Mouse (Mus musculus): Measurements from ENCODE around the gene Gmppb.
A peak's percentile ranks its signal among the peaks of the same experiment; 100 is the strongest.
"Not testable (repeated sequence)": the region's sequence is repeated elsewhere in the genome, so short reads cannot be mapped to it uniquely, and the experiment has no call there.

Gene Gmppb

DNA sequence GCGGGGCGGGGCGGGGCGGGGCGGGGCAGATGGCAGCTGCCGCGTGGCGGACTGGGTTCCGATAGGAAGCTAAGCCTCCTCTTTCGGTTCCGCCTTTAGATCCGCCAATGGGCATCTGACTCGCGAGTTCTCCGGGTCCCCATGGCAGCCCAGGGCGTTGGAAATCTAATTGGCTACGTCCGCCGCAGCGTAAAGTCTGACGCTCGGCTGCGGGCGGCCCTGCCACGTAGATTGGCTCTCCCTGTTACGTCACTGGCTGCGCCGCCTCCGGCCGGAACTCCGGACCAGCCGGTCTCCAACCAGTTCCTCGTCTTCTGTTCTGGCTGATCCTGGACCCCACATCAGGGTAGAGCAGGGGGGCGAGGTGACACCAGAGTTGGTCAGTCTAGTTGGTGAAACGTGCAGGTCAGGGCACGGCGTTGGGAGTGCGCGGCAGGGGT, at the start of gene Gmppb:
Gene Gmppb (plus strand): TSS at position 227 of the 440 bp plus-strand sequence.
- DNase-seq, result peak; percentile 96 to 98

DNA sequence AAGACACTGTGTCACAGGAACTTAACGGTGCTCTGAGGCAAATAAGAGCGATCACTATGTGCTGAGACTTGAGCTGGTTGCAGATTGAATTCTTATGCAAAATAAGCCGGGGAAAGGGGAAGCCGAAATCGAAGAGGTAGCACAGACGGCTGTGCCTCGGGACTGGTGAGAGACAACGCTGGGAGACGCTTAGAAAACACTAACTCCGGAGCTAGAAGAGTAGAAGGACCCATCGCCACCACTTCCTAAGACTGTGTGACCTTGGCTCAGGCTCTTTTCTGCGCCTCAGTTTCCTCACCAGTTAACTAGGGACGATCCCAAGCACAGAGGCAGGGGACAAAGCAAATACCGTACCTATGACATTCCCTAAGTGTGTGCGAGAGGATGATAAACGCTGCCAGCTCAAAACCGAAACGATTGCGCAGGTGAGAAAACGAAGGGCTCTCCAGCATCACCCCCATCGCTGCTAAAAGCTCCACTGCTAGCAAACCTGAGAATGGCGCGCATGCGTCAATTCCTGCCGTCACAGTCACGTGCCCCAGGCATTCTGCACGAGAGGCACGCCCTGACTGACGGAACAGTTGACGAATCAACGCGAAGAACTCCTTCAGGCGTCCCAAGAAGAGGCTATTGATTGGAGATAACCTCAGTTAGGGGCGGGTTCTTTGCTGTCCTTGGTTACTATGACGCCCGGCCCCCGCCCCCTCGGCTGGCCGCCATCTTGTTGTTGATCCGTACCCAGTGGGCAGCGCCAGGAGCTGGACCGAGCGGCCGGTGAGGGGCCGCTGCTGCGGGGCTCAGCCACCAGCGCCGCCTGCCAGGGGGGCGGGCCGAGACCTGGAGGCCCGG, 46.9 kb upstream of the Gmppb start, which contains the start of gene Ip6k1:
Gene Ip6k1 (plus strand): TSS at position 580 of the 849 bp plus-strand sequence.
- DNase-seq, result peak; percentile 100

DNA sequence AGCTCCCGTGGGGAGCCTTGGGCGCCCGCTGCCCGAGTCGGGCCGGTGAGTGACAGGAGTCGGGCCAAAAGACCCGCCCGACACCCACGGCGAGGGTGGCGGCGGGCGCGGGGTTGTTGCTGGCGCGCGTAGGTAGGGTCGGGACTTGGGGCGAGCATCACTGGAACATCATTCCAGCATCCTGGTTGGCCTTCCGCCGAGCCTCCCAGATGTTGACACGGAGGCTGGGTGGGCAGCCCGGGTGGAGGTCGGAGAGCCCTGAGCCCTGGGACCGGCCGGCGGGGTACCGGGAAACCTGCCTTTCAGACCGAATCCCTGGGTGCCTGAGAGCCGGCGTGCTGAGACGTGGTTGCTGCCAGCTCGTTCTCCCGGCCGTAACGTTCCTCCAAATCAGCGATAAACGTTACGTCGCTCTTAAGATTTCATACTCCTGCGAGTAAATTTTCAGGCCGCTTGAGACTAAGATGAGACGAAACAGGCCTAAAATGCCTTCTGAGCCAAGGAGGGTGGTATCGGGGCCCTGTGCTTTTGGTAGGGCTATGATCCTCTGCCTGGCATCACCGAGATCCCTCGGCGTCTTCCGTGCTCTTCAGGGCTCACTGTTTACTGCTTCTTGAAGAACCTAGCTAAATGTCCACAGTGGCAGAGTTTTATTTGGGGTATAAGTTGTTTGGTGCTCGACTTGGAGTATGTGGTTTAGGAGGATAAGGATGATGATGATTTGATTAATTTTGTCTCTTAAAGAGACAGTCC, 46.1 kb upstream of the Gmppb start:
- DNase-seq, result no peak

DNA sequence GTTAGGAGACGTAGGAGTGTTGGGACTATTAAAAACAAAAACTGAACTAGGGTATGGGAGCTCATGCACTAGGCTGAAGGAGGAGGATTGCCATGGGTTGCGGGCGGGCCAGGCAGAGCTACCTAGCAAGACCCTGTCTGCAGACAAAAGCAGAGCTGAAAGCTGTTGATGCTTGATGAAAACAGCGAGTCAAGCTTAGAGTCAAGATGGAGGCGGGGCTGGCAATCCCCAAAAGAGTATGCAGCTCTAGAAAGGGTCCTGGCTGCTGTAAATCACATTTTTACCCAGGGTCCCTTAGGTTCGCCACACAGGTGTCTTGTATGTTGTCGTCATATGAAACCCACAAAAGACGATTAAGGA, 45.5 kb upstream of the Gmppb start:
- DNase-seq, result peak; percentile 20 to 41

DNA sequence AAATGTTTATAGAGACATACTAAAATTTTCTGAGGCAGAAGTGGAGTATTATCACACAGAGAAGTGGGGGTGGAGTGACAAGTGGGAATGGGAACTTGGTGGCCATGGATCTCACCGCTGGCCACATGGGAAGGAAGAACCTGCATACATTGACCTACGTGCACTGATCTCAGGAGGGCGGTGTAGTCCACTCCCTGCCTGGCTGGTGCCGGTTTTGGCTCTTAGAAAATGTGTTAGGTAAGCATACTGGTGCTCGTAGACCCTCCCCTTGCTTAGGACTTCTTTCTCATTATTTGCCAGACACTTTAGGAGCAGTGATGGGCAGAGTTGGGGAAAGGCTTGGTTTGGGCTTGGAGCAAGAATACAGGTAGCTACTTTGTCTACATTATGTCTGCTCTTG, 41.0 kb upstream of the Gmppb start:
- no peak for DNase-seq

DNA sequence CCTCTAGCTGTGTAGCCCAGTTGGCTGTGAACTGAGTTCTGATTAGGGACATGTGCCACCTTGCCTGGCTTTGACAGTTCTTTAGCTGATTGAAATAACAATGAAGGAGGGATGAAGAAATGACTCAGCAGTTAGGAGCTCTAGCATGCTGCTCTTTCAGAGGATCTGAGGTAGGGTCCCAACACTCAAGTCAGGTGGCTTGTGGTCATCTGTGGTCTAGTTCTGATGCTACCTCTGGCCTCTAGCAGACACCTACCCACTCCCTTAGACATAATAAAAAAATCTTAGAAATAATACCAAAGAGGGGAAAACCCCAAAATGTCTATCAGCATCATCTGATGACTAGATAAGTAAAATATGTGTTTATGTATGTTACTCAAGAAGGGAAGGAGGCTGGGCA, 38.7 kb upstream of the Gmppb start:
- DNase-seq, result no peak

DNA sequence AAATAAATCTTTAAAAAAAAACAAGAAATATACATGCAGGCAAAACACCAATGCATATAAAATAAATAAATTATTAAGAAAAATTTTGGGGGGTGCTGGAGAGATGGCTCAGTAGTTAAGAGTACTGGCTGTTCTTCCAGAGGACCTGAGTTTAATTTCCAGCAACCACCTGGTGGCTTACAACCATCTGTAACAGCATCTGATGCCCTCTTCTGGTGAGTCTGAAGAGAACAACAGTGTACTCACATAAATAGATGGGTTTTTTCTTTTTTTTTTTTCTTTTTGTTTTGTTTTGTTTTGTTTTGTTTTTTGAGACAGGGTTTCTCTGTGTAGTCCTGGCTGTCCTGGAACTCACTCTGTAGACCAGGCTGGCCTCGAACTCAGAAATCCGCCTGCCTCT, 35.5 kb upstream of the Gmppb start:
- DNase-seq, result not testable (repeated sequence)

DNA sequence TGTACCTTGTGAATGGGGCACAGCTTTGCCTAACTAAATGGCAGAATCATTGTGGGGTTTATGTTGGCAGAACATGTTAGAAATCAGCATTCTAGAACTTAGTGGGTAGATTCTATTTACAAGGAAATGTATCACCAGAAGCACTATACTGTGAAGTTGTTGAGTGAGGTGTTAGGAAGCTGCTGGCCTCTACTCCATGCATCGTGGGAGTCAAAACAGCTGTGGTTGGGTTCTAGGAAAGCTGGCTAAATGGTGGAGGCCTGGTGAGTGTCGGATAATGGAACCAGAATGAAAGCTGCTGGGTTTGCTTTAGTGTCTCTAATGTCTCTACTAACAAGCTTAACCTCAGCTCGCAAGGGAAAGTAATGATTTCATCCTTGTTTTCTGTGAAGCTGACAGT, 31.9 kb upstream of the Gmppb start:
- DNase-seq, result no peak

DNA sequence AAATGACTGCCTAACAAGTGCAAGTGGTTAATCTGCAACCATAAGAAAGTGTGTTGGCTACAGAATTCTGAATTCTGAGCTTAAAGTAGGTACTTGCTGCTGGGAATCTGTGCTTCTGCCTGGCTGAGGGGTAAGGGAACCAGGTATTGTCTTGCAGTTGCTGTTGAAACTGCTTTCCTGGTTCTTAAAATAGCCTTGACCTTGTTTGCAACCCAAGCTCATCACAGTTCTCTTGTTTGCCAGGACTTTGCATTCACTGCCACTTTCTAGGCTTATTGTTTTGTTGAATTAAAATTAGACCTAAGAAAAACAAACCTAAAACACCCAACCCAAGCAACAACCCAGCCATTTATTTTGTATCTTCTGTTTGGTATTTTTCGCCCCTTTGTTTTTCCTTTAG, 28.3 kb upstream of the Gmppb start:
- no peak for DNase-seq

DNA sequence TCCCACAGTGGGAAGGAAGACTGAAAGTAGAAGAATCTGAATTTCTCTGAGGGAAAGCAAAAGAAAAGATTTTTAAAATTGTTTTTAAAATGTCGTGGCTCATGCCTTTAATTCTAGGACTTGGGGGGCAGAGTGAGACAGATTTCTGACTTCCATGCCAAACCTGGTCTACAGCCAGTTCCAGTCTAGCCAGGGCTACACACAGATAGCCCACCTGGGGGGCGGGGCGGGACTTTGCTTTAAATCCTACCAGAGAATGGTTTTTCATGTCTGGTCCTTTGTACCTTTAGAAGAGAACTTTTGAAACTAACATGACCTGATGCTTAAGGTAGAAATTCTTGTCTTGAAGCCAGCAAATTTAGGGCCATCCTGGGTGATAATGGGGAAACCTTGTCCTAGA, 25.8 kb upstream of the Gmppb start:
- no peak for DNase-seq

DNA sequence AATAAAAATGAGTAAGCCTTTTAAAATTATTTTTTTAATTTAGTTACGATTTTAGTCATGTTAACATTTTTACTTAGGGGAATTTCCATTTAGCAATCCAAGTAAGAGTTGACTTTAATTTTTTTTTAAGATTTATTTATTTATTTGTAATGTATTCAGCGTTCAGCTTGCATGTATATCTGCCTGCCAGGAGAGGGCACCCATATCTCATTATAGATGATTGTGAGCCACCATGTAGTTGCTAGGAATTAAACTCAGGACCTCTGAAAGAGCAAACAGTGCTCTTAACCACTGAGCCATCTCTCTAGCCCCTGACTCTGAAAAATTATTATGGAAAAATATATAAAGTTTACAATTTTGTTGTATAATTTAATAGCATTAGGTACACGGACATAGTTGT, 22.5 kb upstream of the Gmppb start:
- DNase-seq, result no peak

DNA sequence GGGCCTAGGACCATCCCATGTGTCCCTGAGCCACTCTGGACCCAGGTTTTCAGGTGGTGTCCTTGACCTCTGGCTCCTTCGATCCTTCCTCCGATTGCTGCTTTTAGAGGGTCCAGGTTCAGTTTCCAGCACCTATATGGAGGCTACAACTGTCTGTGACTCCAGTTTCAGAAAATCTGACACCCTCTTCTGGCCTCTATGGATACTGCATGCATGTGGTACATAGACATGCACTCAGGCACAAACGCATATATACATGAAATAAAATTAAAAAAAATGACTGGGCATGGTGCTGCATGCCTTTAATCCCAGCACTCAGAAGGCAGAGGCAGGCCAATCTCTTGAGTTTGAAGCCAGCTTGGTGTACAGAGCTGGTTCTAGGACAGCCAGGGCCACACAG, 21.2 kb upstream of the Gmppb start:
- DNase-seq, result no peak

DNA sequence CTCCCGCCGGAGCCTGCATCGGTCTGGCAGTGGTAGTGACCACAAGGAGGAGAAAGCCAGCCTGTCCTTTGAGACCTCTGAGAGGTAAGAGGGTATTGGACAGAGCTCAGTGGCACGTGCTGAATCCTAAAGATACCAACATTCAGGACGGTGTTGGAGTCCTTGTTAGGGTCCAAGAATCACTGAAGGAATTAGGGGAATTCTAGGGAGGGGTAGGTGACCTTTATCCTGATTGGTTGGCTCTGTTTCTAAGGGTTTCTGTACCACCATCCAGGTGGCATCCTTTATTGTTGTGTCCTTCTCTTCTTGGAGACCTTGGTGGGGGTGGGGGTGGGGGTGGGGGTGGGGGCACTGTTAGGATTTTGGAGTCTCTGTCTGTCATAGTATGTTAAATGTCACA, 16.9 kb upstream of the Gmppb start:
- no peak for DNase-seq

DNA sequence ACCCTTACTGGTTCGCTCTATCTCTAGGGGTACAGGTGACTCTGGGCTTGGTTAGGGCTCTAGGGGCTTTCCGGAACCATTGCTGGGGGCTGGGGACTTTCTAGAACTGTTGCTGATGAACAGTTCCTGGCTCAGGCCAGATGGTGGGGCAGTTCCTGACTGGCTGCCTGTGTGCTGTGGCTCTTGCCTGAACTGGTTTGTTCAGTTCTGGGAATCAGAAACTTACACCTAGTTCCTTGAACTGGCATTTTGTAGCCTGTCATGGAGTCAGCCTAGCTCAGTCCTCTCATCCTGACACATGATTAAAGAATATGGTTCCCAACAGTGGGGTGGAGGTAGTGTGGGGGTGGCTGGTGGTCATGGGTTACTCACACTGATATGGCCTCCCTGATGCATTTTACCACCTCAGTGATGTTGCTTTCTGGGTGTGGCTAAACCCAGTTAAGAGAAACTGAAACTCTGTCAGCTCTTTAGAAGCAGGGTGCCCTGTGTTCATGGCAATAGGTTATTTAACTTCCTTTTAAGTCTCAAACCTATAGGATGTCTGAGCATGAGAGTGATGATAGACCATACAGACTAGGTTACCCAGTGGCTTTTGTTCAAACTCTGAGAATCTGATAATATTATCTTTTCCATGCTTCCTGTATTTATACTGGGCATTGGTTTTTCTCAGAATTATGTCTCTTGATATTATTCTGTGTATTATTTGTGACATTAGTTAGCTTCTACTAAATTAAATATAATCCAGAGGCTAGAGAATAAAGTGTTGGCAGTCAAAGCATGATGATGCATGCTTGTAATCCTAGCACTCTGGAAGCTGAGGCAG, 13.5 kb upstream of the Gmppb start:
- no peak for DNase-seq

DNA sequence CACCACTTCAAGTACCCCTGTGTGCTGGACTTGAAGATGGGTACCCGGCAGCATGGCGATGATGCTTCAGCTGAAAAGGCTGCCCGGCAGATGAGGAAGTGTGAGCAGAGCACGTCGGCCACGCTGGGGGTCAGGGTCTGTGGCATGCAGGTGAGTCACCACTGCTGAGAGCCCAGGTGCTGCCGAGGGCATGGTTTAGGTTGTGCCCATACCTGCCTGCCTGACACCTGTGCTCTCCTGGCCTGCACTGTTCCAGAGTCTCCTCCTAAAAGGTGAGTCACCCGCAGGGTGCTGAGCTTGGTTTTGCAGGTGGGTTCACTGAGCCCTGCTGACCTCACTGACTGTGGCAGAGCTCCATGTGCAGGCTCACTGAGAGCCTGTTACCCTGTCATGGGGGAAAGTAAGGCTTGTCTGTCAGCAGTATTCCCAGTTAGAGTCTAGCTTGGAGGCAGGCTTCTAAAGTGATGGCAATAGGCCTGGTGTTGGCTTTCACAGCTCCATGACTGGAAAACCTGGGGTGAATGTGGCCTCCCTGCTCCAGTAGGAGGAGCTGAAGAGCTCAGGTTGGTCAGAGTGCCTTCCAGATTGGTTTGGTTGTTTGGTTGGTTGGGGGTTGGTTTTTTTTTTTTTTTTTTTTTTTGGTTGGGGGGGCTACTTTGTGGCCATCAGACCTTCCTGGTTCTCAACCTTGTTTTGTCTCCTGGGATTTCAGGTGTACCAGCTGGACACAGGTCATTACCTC, 4.1 kb upstream of the Gmppb start:
- no peak for DNase-seq

DNA sequence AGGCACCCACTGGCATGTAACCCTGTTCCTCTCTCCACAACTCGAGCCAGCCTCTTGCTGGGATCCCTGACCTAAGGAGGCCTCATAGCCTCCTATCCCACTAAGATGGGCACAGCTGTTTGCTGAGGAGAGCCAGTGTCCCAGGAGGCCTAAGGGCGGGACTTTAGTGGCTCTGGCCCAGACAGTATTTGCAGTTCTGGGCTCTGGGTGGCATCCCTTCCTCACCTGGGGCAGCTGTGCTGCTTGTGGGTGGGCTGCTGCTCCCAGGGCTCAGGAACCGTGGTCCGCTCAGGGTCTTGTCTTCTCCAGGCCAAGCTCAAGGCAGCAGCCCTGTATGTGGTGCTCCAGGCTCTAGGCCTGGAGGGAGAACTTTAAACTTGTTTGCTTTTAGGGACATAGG, 2.5 kb upstream of the Gmppb start:
- DNase-seq, result no peak

DNA sequence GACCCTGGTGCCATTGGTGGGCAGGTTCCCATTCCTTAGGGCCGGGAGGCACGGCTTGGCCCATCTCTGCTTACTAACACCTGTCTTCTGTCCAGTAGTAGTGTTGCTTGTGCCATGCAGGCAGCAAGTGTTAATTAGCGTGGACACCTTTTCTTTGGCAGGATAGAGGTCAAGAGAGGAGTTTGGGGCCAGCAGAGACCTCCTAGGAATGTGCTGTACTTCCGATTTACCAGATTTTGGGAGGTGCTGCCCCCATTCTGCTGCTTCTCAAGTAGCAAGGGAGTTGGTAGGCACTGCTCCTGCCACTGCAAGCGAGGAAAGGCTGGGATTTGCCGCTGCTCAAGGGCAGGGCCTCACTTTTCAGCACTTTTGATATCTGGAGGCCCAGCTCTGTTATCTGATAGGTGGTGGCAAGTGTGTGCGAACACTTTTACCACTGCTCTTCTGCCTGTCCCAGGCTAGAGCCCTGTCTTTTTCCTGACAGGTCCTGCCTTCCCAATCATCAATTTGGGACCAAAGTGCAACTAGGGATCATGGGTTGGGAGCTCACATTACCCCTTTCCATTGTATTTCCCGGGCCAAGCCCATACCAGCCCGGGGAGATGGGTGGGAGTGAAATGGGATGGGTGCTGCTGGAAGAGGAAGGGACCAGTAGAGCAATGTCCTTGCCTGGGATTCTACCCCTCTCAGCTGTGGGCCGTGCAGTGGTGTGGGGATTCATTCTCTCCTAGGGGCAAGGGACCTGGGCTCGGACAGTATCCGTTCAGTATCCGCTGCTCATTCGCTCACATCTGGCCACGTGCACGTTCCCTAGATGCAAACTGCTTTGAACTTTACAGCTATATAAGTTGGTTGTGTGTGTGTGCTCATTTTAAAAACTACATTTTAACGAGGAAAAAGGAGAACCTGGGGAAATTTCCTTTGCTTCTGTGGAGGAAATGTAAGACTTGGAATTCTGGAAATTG, 1.2 kb upstream of the Gmppb start:
- DNase-seq, result no peak

DNA sequence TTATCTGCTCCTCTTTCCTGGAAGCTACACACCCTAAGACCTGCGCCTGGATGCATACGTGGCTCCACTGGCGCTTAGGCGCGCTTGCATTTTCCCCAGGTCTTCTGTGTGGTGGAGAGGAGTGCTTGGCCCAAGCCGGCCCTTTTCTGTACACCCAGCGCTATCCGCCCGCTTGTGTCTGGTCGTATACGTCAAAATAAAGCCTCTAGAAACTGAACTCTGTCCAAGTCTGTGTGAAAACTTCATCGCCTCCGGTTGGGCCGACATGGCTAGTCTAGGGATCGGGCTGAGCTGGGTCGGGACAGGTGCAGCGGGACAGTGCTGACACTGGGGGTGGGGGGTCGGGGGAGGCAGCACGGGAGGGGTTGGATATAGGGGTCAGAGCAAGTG, 481 bp upstream of the Gmppb start:
- no peak for DNase-seq

DNA sequence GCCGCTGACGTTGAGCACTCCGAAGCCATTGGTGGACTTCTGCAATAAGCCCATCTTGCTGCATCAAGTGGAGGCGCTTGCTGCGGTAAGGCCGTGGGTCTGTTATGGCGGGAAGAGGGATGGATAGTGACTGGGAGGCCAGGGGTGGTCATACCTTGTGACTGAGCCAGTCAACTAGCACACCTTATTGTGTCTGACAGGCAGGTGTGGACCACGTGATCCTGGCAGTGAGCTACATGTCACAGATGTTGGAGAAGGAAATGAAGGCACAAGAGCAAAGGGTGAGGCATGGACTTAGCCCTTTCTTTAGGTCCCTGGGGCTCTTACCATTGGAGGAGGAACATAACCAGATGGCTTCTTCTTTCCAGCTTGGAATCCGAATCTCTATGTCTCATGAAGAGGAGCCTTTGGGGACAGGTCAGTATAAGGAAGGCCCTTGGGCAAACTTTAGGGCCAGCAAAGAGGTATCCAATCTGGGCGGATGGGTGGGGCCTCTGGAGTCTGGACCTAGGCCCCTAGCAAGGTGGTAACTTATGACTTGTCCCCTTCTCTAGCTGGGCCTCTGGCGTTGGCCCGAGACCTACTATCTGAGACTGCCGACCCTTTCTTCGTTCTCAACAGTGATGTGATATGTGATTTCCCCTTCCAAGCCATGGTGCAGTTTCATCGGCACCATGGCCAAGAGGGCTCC, 664 bp downstream of the Gmppb start:
- no peak for DNase-seq

DNA sequence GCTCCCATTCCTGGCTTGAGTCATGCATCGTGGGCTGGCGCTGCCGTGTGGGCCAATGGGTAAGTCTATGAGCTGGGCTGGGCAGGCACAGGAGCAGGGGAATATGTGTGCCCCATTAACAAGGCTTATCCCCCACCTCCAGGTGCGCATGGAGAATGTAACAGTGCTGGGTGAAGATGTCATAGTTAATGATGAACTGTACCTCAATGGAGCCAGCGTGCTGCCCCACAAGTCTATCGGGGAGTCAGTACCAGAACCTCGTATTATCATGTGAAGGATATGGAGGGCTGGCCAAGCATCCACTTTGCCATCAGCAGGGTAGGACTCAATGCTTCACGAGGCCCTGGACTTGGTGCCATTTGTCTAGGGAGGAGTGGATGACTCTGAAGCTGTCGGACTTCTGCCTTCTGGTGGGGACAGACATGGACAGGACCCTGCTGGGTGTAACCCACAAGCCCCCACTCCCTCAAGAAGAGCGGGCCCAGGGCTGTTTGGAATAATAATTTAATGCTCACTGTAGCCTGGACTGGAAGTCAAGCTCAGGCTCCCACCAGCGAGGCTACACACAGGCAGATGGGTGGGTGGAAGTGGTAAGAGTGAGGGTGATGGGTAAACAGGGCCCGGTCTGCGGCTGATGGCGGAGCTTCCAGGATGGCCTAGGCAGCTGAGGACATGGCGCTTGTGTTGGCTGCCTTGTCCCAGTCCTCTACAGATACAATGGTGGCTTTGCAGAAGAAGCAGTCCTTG, 2.3 kb downstream of the Gmppb start:
- DNase-seq, result no peak

Measured in kidney, postnatal 4 days (tissue).